Mouse (Mus musculus) 3T3-L1 (cell line): ENCODE results near the gene Hnrnpa1.

Source experiments
- DNase-seq: peaks from one replicate; pipeline ENCODE4 v3.0.0-alpha.2; 2015; ENCODE audit warnings: low read depth, low spot score

Hnrnpa1 gene

GRCm38 (mm10) chr15:103240160-103241028 is at the start of gene Hnrnpa1:
Gene Hnrnpa1, plus strand, starts transcription at chr15:103240432.
- DNase-seq, result peak; percentile 100

GRCm38 (mm10) chr15:103190531-103191462 is 49.4 kb upstream of the Hnrnpa1 start:
- DNase-seq, result peak; percentile 69

- no peak for DNase-seq
These were observed 46.6 kb upstream of the Hnrnpa1 start for GRCm38 (mm10) chr15:103193606-103194005.

- DNase-seq, result no peak
These were observed 43.4 kb upstream of the Hnrnpa1 start for GRCm38 (mm10) chr15:103196835-103197234.

- no peak for DNase-seq
These were observed 42.4 kb upstream of the Hnrnpa1 start for GRCm38 (mm10) chr15:103197785-103198184.

GRCm38 (mm10) chr15:103202088-103202793 is 38.0 kb upstream of the Hnrnpa1 start:
- DNase-seq, result peak; percentile 78

GRCm38 (mm10) chr15:103205156-103205555 is 35.1 kb upstream of the Hnrnpa1 start:
- peak; percentile 65 for DNase-seq

GRCm38 (mm10) chr15:103214149-103214548 is 26.1 kb upstream of the Hnrnpa1 start:
- DNase-seq, result peak; percentile 71

- peak; percentile 96 for DNase-seq
These were observed 25.0 kb upstream of the Hnrnpa1 start for GRCm38 (mm10) chr15:103214971-103215907.

GRCm38 (mm10) chr15:103216052-103216451 is 24.2 kb upstream of the Hnrnpa1 start:
- DNase-seq, result no peak

- DNase-seq, result peak; percentile 80
These were observed 19.4 kb upstream of the Hnrnpa1 start for GRCm38 (mm10) chr15:103220785-103221184.

GRCm38 (mm10) chr15:103221386-103221785 is 18.8 kb upstream of the Hnrnpa1 start:
- DNase-seq, result peak; percentile 95

- DNase-seq, result no peak
These were observed 16.1 kb upstream of the Hnrnpa1 start for GRCm38 (mm10) chr15:103224161-103224560.

- no peak for DNase-seq
These were observed 13.2 kb upstream of the Hnrnpa1 start for GRCm38 (mm10) chr15:103227022-103227421.

- DNase-seq, result no peak
These were observed 12.7 kb upstream of the Hnrnpa1 start for GRCm38 (mm10) chr15:103227572-103227971.

GRCm38 (mm10) chr15:103228904-103229303 is 11.3 kb upstream of the Hnrnpa1 start:
- peak; percentile 76 for DNase-seq

GRCm38 (mm10) chr15:103233119-103233518 is 7.1 kb upstream of the Hnrnpa1 start:
- DNase-seq, result no peak

GRCm38 (mm10) chr15:103237295-103237694 is 2.9 kb upstream of the Hnrnpa1 start:
- DNase-seq, result no peak

GRCm38 (mm10) chr15:103239130-103239684 is 1.0 kb upstream of the Hnrnpa1 start:
- DNase-seq, result peak; percentile 100

GRCm38 (mm10) chr15:103239685-103240159 is 510 bp upstream of the Hnrnpa1 start, which contains the start of gene Cbx5:
Gene Cbx5, minus strand, starts transcription at chr15:103239816.
- peak; percentile 99 for DNase-seq
